ENCODE assay signal across 40 mouse cellular contexts in genomic region chr16:10812865-10813371, GRCm38 (mm10). TPM values are rescaled to one million over a fixed set of nuclear protein-coding genes. Genes with fewer than 3 reads are reported as not detected.
A peak's percentile ranks its signal among the peaks of the same experiment; 100 is the strongest.
DNase-seq lines count a peak whose midpoint lies in the region; ATAC-seq and TF ChIP-seq lines count a peak whose summit lies in the region.
"Had no signal": no experiment of that assay in that cellular context is flagged by ENCODE, and none has a peak within 500 bp of the region (broad histone marks: within the 10 kb centered on the region; RNA-seq: fewer than 3 reads in every experiment).

Gene Gm11172 (plus strand): TSS chr16:10812915.

- H3K4me1 ChIP-seq in stomach, postnatal 0 days (replicated peaks; ENCODE audit: control insufficient read depth, insufficient read depth) = no peaks in the 10 kb centered on the region
- H3K4me1 ChIP-seq: forebrain, embryonic 15.5 days; hindbrain, embryonic 15.5 days; limb, embryonic 15.5 days; midbrain, embryonic 10.5 days; neural tube, embryonic 13.5 days had no signal

- peak; percentile 25 for ATAC-seq in activated CD4-positive, CD25-positive, alpha-beta regulatory T cell, adult 4 months
- ATAC-seq in stomach, postnatal 0 days (ENCODE audit: low FRiP score, low TSS enrichment) = no peak
- ATAC-seq: forebrain, embryonic 15.5 days; intestine, embryonic 16.5 days; midbrain, embryonic 16.5 days; Patski had no signal

- H3K36me3 ChIP-seq in stomach, postnatal 0 days (ENCODE audit: control insufficient read depth, insufficient read depth, low read length) = no peaks in the 10 kb centered on the region
- H3K36me3 ChIP-seq: forebrain, embryonic 15.5 days; heart, embryonic 12.5 days; hindbrain, embryonic 15.5 days; limb, embryonic 15.5 days; midbrain, embryonic 10.5 days; neural tube, embryonic 13.5 days had no signal

- TF ChIP-seq EP300 in stomach, postnatal 0 days (optimal IDR thresholded peaks at IDR 0.05) = no peak

- no peaks in the 10 kb centered on the region for H3K9me3 ChIP-seq in stomach, postnatal 0 days (ENCODE audit: control insufficient read depth, low read length)
- H3K9me3 ChIP-seq: forebrain, embryonic 15.5 days; heart, embryonic 12.5 days; hindbrain, embryonic 15.5 days; limb, embryonic 15.5 days; midbrain, embryonic 10.5 days; neural tube, embryonic 13.5 days had no signal

- TF ChIP-seq CTCF in stomach, postnatal 0 days (IDR thresholded peaks at IDR 0.05; ENCODE audit: low read depth) = no peak

- H3K27ac ChIP-seq in stomach, postnatal 0 days (replicated peaks) = no peak within 1 kb of the TSS
- H3K27ac ChIP-seq: forebrain, embryonic 15.5 days; gastrocnemius, adult 2 months; heart, adult 2 months; hindbrain, embryonic 15.5 days; kidney, postnatal 0 days; limb, embryonic 15.5 days; liver, embryonic 14.5 days; macrophage; midbrain, embryonic 10.5 days; neural tube, embryonic 13.5 days had no signal

- H3K9ac ChIP-seq in stomach, postnatal 0 days (ENCODE audit: low read length) = 0 out of 2 replicates have a peak within 1 kb of the TSS, but pooled peaks have one; percentile 8
- H3K9ac ChIP-seq: forebrain, embryonic 15.5 days; hindbrain, embryonic 15.5 days; limb, embryonic 15.5 days; liver, embryonic 14.5 days; neural tube, embryonic 13.5 days had no signal

- peak; percentile 39 for DNase-seq in thymus, postnatal 14 days
- DNase-seq in thymus, postnatal 10 days (ENCODE audit: low spot score in 2 of 2) = no peak
- DNase-seq in induced T-regulatory cell, adult 2 months (ENCODE audit: low read depth) = peak; percentile 54
- no peak for DNase-seq in stomach, postnatal 0 days (ENCODE audit: low spot score)
- DNase-seq in cerebellum, postnatal 36 days = no peak
- DNase-seq in layer of hippocampus, adult 9-11 months = no peak
- DNase-seq: adrenal gland, postnatal 25 days; B cell, adult 2 months; cerebellum, adult 11-12 months; cerebellum, adult 9-11 months; gastrocnemius, adult 2 months; gastrocnemius, postnatal 36 days; heart, adult 2 months; heart, postnatal 4 days; kidney, adult 8-10 months; kidney, postnatal 4 days; layer of hippocampus, postnatal 36 days; left cerebral cortex, postnatal 4 days; lung, adult 2 months; lung, postnatal 10 days; retina, postnatal 1 day; right cerebral cortex, postnatal 14 days had no signal

- no peaks in the 10 kb centered on the region for H3K27me3 ChIP-seq in stomach, postnatal 0 days (ENCODE audit: control insufficient read depth, insufficient read depth, low read length)
- H3K27me3 ChIP-seq: forebrain, embryonic 15.5 days; heart, embryonic 12.5 days; hindbrain, embryonic 15.5 days; limb, embryonic 15.5 days; neural tube, embryonic 13.5 days; Patski had no signal

- 82% methylated on average over 2 of the region's 2 CpGs for WGBS in stomach, postnatal 0 days

- no peak within 1 kb of the TSS for H3K4me2 ChIP-seq in stomach, postnatal 0 days (replicated peaks; ENCODE audit: low read depth)
- H3K4me2 ChIP-seq: forebrain, embryonic 15.5 days; heart, embryonic 12.5 days; hindbrain, embryonic 15.5 days; limb, embryonic 15.5 days; neural tube, embryonic 13.5 days had no signal

- no peak within 1 kb of the TSS for H3K4me3 ChIP-seq in stomach, postnatal 0 days (ENCODE audit: low read depth, low read length)
- H3K4me3 ChIP-seq: forebrain, embryonic 15.5 days; gastrocnemius, adult 2 months; heart, adult 2 months; heart, embryonic 12.5 days; hindbrain, embryonic 15.5 days; limb, embryonic 15.5 days; midbrain, embryonic 10.5 days; neural tube, embryonic 13.5 days had no signal

RNA-seq across cellular contexts. Expression of gene Gm11172, which starts in this region (rescaled TPM):
- not detected for polyA plus RNA-seq in activated CD4-positive, CD25-positive, alpha-beta regulatory T cell, adult 4 months (2017; shearing (Covaris generic))
- polyA plus RNA-seq in stomach, postnatal 0 days (2015; fragmentation: Nextera tagmentation; extraction: Ambion mirVana) = not detected in 2 replicates
- polyA plus RNA-seq: embryonic facial prominence, embryonic 11.5 days; forebrain, embryonic 15.5 days; frontal cortex, adult 2 months; heart, adult 2 months; heart, embryonic 12.5 days; heart, postnatal 0 days; hindbrain, embryonic 15.5 days; intestine, embryonic 16.5 days; kidney, postnatal 0 days; limb, embryonic 15.5 days; liver, embryonic 14.5 days; lung, adult 2 months; macrophage; midbrain, embryonic 10.5 days; midbrain, embryonic 16.5 days; neural tube, embryonic 13.5 days; Patski; small intestine, adult 2 months; stomach, embryonic 14.5 days had no signal

Comparison
In these comparisons a context has a peak if more than half of its experiments do, and no peak if none do; other contexts are left out.
1. DNase-seq: peak in thymus, postnatal 14 days (single experiment) and induced T-regulatory cell, adult 2 months (single experiment); none in thymus, postnatal 10 days (0 of 2), stomach, postnatal 0 days (single experiment), cerebellum, postnatal 36 days (0 of 2) and layer of hippocampus, adult 9-11 months (single experiment).
2. Peak in ATAC-seq in activated CD4-positive, CD25-positive, alpha-beta regulatory T cell, adult 4 months; RNA of the gene not detected or under 1 TPM.